Mouse (Mus musculus): ENCODE results near the gene Ier5l. TPM values are rescaled to one million over a fixed set of nuclear protein-coding genes. Genes with fewer than 3 reads are reported as not detected.

Gene Ier5l
- polyA plus RNA-seq (2012; rRNA removed; ENCODE audit: low replicate concordance) = 12.1 and 44.0 TPM in 2 replicates

GRCm38 (mm10) chr2:30474039-30474438, at the start of gene Ier5l:
Gene Ier5l, minus strand, starts transcription at chr2:30474219.

Other genes starting within 250 kb of the Ier5l start
- 38.4 and 49.8 TPM in 2 replicates for gene Lrrc8a, start 236.5 kb downstream of the Ier5l start, polyA plus RNA-seq (2012; rRNA removed; ENCODE audit: low replicate concordance)
- gene Gm28035, start 233.7 kb downstream of the Ier5l start, polyA plus RNA-seq (2012; rRNA removed; ENCODE audit: low replicate concordance) = 10.3 and 22.0 TPM in 2 replicates
- gene Phyhd1, start 208.0 kb downstream of the Ier5l start, polyA plus RNA-seq (2012; rRNA removed; ENCODE audit: low replicate concordance) = 42.8 and 52.9 TPM in 2 replicates
- gene Gm28038, start 193.2 kb downstream of the Ier5l start, polyA plus RNA-seq (2012; rRNA removed; ENCODE audit: low replicate concordance) = not detected in 2 replicates
- 47.9 and 68.2 TPM in 2 replicates for gene Dolk, start 187.9 kb downstream of the Ier5l start, polyA plus RNA-seq (2012; rRNA removed; ENCODE audit: low replicate concordance)
- 36.3 and 44.6 TPM in 2 replicates for gene Nup188, start 187.8 kb downstream of the Ier5l start, polyA plus RNA-seq (2012; rRNA removed; ENCODE audit: low replicate concordance)
- 319 and 378 TPM in 2 replicates for gene Sh3glb2, start 114.9 kb downstream of the Ier5l start, polyA plus RNA-seq (2012; rRNA removed; ENCODE audit: low replicate concordance)
- gene Miga2, start 110.0 kb downstream of the Ier5l start, polyA plus RNA-seq (2012; rRNA removed; ENCODE audit: low replicate concordance) = 71.3 and 76.0 TPM in 2 replicates
- gene Dolpp1, start 82.0 kb downstream of the Ier5l start, polyA plus RNA-seq (2012; rRNA removed; ENCODE audit: low replicate concordance) = 78.6 and 80.0 TPM in 2 replicates
- 417 and 816 TPM in 2 replicates for gene Crat, start 58.4 kb downstream of the Ier5l start, polyA plus RNA-seq (2012; rRNA removed; ENCODE audit: low replicate concordance)
- gene Ptpa, start 58.2 kb downstream of the Ier5l start, polyA plus RNA-seq (2012; rRNA removed; ENCODE audit: low replicate concordance) = 186 and 240 TPM in 2 replicates
- 1.2 and 1.6 TPM in 2 replicates for gene Cstad, start 120.8 kb upstream of the Ier5l start, polyA plus RNA-seq (2012; rRNA removed; ENCODE audit: low replicate concordance)